Mouse (Mus musculus): ENCODE data around the gene Cldnd2.

Cldnd2 gene

GRCm38 (mm10) chr7:43447801-43448200 is 7.2 kb downstream of the Cldnd2 start:
- in situ Hi-C loops (cut with MboI) = no loop called here

GRCm38 (mm10) chr7:43448246-43448645 is 7.7 kb downstream of the Cldnd2 start:
- in situ Hi-C loops (cut with MboI) = no loop called here

- in situ Hi-C loops (cut with MboI) = no loop called here
Observed at GRCm38 (mm10) chr7:43449811-43450210, 9.2 kb downstream of the Cldnd2 start.

GRCm38 (mm10) chr7:43451726-43452125 is 11.1 kb downstream of the Cldnd2 start:
- in situ Hi-C loops (cut with MboI) = no loop called here

- in situ Hi-C loops (cut with MboI) = no loop called here
Observed at GRCm38 (mm10) chr7:43452609-43453008, 12.0 kb downstream of the Cldnd2 start.

GRCm38 (mm10) chr7:43453599-43454355 is 13.2 kb downstream of the Cldnd2 start:
- in situ Hi-C loops (cut with MboI) = no loop called here

GRCm38 (mm10) chr7:43454371-43454770 is 13.8 kb downstream of the Cldnd2 start:
- in situ Hi-C loops (cut with MboI) = no loop called here

GRCm38 (mm10) chr7:43462851-43463250 is 22.3 kb downstream of the Cldnd2 start, which contains the start of gene Vsig10l:
Vsig10l (plus strand) TSS chr7:43463151.
- in situ Hi-C loops (cut with MboI) = loop anchor here (10.0 kb wide), 1 partner anchor 118 kb away; no protein-coding TSS in a partner anchor

- in situ Hi-C loops (cut with MboI) = loop anchor here (10.0 kb wide), 1 partner anchor 119 kb away; no protein-coding TSS in a partner anchor
Observed at GRCm38 (mm10) chr7:43463976-43464375, 23.4 kb downstream of the Cldnd2 start.

GRCm38 (mm10) chr7:43464864-43465343 is 24.3 kb downstream of the Cldnd2 start:
- in situ Hi-C loops (cut with MboI) = loop anchor here (10.0 kb wide), 1 partner anchor 120 kb away; no protein-coding TSS in a partner anchor

GRCm38 (mm10) chr7:43465344-43466098 is 24.9 kb downstream of the Cldnd2 start:
- in situ Hi-C loops (cut with MboI) = loop anchor here (10.0 kb wide), 1 partner anchor 121 kb away; no protein-coding TSS in a partner anchor

GRCm38 (mm10) chr7:43466099-43466694 is 25.6 kb downstream of the Cldnd2 start:
- in situ Hi-C loops (cut with MboI) = loop anchor here (10.0 kb wide), 1 partner anchor 121 kb away; no protein-coding TSS in a partner anchor

- in situ Hi-C loops (cut with MboI) = no loop called here
Observed at GRCm38 (mm10) chr7:43470373-43470772, 29.8 kb downstream of the Cldnd2 start.

- in situ Hi-C loops (cut with MboI) = no loop called here
Observed at GRCm38 (mm10) chr7:43475706-43476105, 35.1 kb downstream of the Cldnd2 start.

- in situ Hi-C loops (cut with MboI) = no loop called here
Observed at GRCm38 (mm10) chr7:43476376-43476775, 35.8 kb downstream of the Cldnd2 start.

GRCm38 (mm10) chr7:43481191-43481590 is 40.6 kb downstream of the Cldnd2 start:
- in situ Hi-C loops (cut with MboI) = no loop called here

GRCm38 (mm10) chr7:43482090-43482716 is 41.6 kb downstream of the Cldnd2 start:
- in situ Hi-C loops (cut with MboI) = no loop called here

- in situ Hi-C loops (cut with MboI) = no loop called here
Observed at GRCm38 (mm10) chr7:43483236-43483635, 42.7 kb downstream of the Cldnd2 start.

- in situ Hi-C loops (cut with MboI) = no loop called here
Observed at GRCm38 (mm10) chr7:43488646-43489045, 48.1 kb downstream of the Cldnd2 start.

GRCm38 (mm10) chr7:43489631-43490125 is 49.1 kb downstream of the Cldnd2 start, which contains the start of gene Iglon5:
Iglon5 (minus strand) TSS chr7:43490075.
- in situ Hi-C loops (cut with MboI) = no loop called here

- in situ Hi-C loops (cut with MboI) = no loop called here
Observed at GRCm38 (mm10) chr7:43490182-43490584, 49.6 kb downstream of the Cldnd2 start.
